Mouse (Mus musculus): Measurements from ENCODE around the gene Olfr198.
"Not testable (repeated sequence)": the region's sequence is repeated elsewhere in the genome, so short reads cannot be mapped to it uniquely, and the experiment has no call there.

Olfr198 gene

GRCm38 (mm10) chr16:59203433-59203832, at the start of gene Olfr198:
Gene Olfr198 (minus strand): TSS chr16:59203533.
- DNase-seq (ENCODE audit: low spot score in 2 of 2), result not testable (repeated sequence)

GRCm38 (mm10) chr16:59249684-59250083, 46.4 kb upstream of the Olfr198 start:
- no peak for DNase-seq (ENCODE audit: low spot score in 2 of 2)

DNA sequence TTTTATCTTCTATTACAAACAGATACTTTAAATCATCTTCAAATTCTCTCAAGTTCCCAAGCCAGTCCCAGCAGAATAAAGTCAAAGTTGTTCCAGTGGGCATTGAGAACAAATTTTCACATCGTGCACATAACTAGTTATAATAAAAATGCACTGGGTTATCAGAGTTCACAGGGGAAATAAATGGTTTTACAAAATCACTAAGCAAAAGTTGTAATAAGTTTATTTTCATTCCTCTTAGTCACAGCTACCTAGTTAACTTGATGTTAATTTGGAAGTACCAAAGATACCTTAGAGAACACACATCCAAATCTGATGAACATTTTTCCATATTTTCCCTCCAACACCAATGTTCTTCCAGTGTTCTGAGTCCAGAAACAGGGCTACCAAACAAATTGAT, 16.3 kb upstream of the Olfr198 start, which contains the start of gene Olfr199:
Gene Olfr199 (minus strand): TSS at position 101 of the 400 bp plus-strand sequence.
- not testable (repeated sequence) for DNase-seq (ENCODE audit: low spot score in 2 of 2)

GRCm38 (mm10) chr16:59217861-59218260, 14.5 kb upstream of the Olfr198 start:
- not testable (repeated sequence) for DNase-seq (ENCODE audit: low spot score in 2 of 2)

- DNase-seq (ENCODE audit: low spot score in 2 of 2), result no peak
These were observed 33.0 kb downstream of the Olfr198 start, which contains the start of gene Olfr196 for GRCm38 (mm10) chr16:59170354-59170753. Gene Olfr196 (minus strand): TSS chr16:59170454.

DNA sequence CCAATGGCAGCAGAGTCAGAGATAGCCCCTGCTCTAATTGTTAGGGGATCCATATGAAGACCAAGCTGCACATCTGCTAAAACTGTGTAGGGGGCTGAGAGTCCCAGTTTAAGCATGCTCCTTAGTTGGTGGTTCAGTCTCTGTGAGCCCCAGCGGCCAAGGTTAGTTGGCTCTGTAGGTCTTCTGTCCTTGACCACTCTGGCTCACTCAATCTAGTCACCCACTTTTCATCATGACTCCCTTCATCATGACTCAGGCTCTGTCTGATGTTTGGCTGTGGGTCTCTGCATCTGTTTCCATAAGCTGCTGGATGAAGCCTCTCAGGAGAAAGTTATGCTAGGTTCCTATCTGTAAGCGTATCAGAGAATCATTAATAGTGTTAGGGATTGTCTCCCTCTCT, 51.3 kb downstream of the Olfr198 start:
- DNase-seq (ENCODE audit: low spot score in 2 of 2), result no peak
